Mouse (Mus musculus) frontal cortex, postnatal 10 days (tissue): Measurements from ENCODE around the gene Cs.

ENCODE experiments used
- DNase-seq, 2 experiments: peaks; one replicate each; pipeline ENCODE4 v3.0.0; 2022; ENCODE audit warnings: low spot score in 2 of 2, mixed read lengths in 1 of 2

Gene Cs

GRCm38 (mm10) chr10:128376099-128376454, 38.5 kb downstream of the Cs start:
- no peak for DNase-seq

GRCm38 (mm10) chr10:128376455-128377211, 39.1 kb downstream of the Cs start, which contains the start of gene Ankrd52:
Ankrd52 (plus strand) TSS chr10:128377115.
- peak in 1 of 2 experiments; percentile 81 for DNase-seq

GRCm38 (mm10) chr10:128377222-128377939, 39.8 kb downstream of the Cs start:
- no peak for DNase-seq

GRCm38 (mm10) chr10:128377940-128378448, 40.5 kb downstream of the Cs start:
- no peak for DNase-seq

GRCm38 (mm10) chr10:128378462-128378861, 40.9 kb downstream of the Cs start:
- no peak for DNase-seq

GRCm38 (mm10) chr10:128379260-128379659, 41.7 kb downstream of the Cs start:
- no peak for DNase-seq

- DNase-seq = no peak
Measured at GRCm38 (mm10) chr10:128380565-128380964, 43.0 kb downstream of the Cs start.

- DNase-seq = no peak
Measured at GRCm38 (mm10) chr10:128382482-128382881, 44.9 kb downstream of the Cs start.

GRCm38 (mm10) chr10:128385902-128386301, 48.4 kb downstream of the Cs start:
- DNase-seq = no peak

- no peak for DNase-seq
Measured at GRCm38 (mm10) chr10:128388941-128389340, 51.4 kb downstream of the Cs start.

GRCm38 (mm10) chr10:128389570-128389969, 52.0 kb downstream of the Cs start:
- no peak for DNase-seq

- DNase-seq = no peak
Measured at GRCm38 (mm10) chr10:128390366-128390765, 52.8 kb downstream of the Cs start.

GRCm38 (mm10) chr10:128391850-128392249, 54.3 kb downstream of the Cs start:
- DNase-seq = no peak

GRCm38 (mm10) chr10:128396017-128396673, 58.6 kb downstream of the Cs start:
- no peak for DNase-seq

- no peak for DNase-seq
Measured at GRCm38 (mm10) chr10:128396716-128397264, 59.3 kb downstream of the Cs start.

- no peak for DNase-seq
Measured at GRCm38 (mm10) chr10:128397466-128397865, 59.9 kb downstream of the Cs start.

- no peak for DNase-seq
Measured at GRCm38 (mm10) chr10:128400338-128400737, 62.8 kb downstream of the Cs start.

- no peak for DNase-seq
Measured at GRCm38 (mm10) chr10:128401056-128401455, 63.5 kb downstream of the Cs start, which contains the start of gene Slc39a5. Slc39a5 (minus strand) TSS chr10:128401229.

GRCm38 (mm10) chr10:128401638-128402037, 64.1 kb downstream of the Cs start:
- DNase-seq = no peak

- DNase-seq = no peak
Measured at GRCm38 (mm10) chr10:128403931-128404330, 66.4 kb downstream of the Cs start.

GRCm38 (mm10) chr10:128408591-128409535, 71.3 kb downstream of the Cs start:
- peak in 1 of 2 experiments; percentile 50 for DNase-seq
